Mouse (Mus musculus): ENCODE results near the gene Ucn2.

DNA sequence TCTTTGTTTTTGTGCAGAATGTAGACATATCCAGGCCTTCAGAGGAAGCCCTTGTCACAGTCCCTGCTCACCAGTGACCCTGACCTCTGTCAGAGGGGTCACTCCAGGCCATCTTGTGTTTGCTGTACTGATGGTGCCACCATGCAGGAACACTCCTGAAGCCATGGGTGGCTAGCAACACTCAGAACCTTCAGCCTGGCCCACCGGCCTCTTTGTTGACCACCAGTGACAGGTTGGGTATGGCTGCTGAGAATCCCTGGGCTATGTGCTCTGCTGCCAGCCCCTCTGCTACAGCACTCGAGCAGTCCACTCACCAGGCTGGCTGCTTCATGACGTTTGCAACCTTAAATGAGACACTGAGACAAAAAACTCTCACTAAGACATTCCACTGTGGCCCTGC, 44.5 kb downstream of the Ucn2 start:
- TF ChIP-seq CTCF (IDR thresholded peaks at IDR 0.05; ENCODE audit: low read depth, low read length) (no peak), POLR2A (IDR thresholded peaks at IDR 0.05; ENCODE audit: borderline replicate concordance, low read depth, low read length) (no peak)
